Mouse (Mus musculus) cerebellum, adult (tissue): Measurements from ENCODE around the gene Maoa.

ENCODE experiments used
- ATAC-seq: cut with Nextera tagmentation; 2 replicates; pipeline ENCODE4 v1.9.2; 2017; ENCODE audit warnings: mild to moderate bottlenecking, moderate library complexity, mixed read lengths; ENCODE audit not compliant: insufficient number of reproducible peaks, low FRiP score, low TSS enrichment

The Maoa gene

GRCm38 (mm10) chrX:16619034-16619929 is at the start of gene Maoa:
Maoa (plus strand) TSS chrX:16619698.
- peak; percentile 90 for ATAC-seq

- ATAC-seq = peak; percentile 96
Measured at GRCm38 (mm10) chrX:16618225-16619033, 1.1 kb upstream of the Maoa start.

- no peak for ATAC-seq
Measured at GRCm38 (mm10) chrX:16656511-16656910, 37.0 kb downstream of the Maoa start.

GRCm38 (mm10) chrX:16706094-16706493 is 86.6 kb downstream of the Maoa start:
- no peak for ATAC-seq

GRCm38 (mm10) chrX:16714033-16714432 is 94.5 kb downstream of the Maoa start:
- ATAC-seq = no peak
